Mouse (Mus musculus) brain, embryonic 14.5 days (tissue): ENCODE data around the gene Lhfpl2. TPM values are rescaled to one million over a fixed set of nuclear protein-coding genes. Genes with fewer than 3 reads are reported as not detected.

ENCODE experiments used
- DNase-seq: peaks from one replicate; pipeline ENCODE4 v3.0.0-alpha.2; 2011; ENCODE audit warnings: low read depth
- CTCF ChIP-seq: fragments of 200-500 bp; IDR thresholded peaks from 2 replicates; pipeline ENCODE4 v1.5.1; 2012; ENCODE audit warnings: inconsistent platforms, mild to moderate bottlenecking, moderate library complexity, borderline replicate concordance; ENCODE audit not compliant: insufficient read depth, insufficient read length; ENCODE audit errors: extremely low read depth
- POLR2A ChIP-seq: fragments of 200-500 bp; IDR thresholded peaks from 2 replicates; pipeline ENCODE4 v1.6.1; 2012; ENCODE audit warnings: mild to moderate bottlenecking, inconsistent platforms, borderline replicate concordance; ENCODE audit not compliant: poor library complexity, insufficient read depth, insufficient read length, severe bottlenecking; ENCODE audit errors: extremely low read depth
- polyA plus RNA-seq: library from polyadenylated mRNA; depleted of rRNA; stranded (reverse); fragments of >200 nt; gene quantifications from 2 replicates; pipeline ENCODE4 v1.2.3, GENCODE M21; 2012

Gene Lhfpl2
- polyA plus RNA-seq, 1 experiment: 19.3 TPM

GRCm38 (mm10) chr13:94205234-94205633 is 147.6 kb downstream of the Lhfpl2 start:
- TF ChIP-seq CTCF (peak; percentile 85), POLR2A (no peak)
- peak; percentile 83 for DNase-seq

DNA sequence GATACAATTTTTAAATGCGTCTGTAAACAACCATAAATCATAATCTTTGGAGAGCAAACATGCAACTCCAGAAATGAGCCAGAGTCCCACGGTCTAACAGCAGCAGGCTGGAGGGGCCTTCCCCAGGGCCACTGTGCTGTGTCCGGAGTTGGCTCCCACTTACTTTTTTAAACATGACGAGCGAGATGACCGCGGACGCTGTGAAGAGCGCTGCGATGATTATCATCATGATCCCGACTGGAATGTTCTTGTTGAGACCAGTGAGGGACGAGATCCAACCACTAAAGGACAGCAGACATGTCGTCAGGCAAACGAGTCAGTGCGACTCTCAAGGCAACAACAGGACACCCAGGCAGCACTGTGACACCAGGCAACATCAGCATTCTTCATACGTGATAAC is 150.4 kb downstream of the Lhfpl2 start:
- no peak for DNase-seq
- TF ChIP-seq POLR2A: no peak
- no peak for TF ChIP-seq CTCF

GRCm38 (mm10) chr13:94208892-94209291 is 151.3 kb downstream of the Lhfpl2 start:
- TF ChIP-seq CTCF (peak; percentile 41; the same call in 1 of the 2 replicates), POLR2A (no peak)
- no peak for DNase-seq

DNA sequence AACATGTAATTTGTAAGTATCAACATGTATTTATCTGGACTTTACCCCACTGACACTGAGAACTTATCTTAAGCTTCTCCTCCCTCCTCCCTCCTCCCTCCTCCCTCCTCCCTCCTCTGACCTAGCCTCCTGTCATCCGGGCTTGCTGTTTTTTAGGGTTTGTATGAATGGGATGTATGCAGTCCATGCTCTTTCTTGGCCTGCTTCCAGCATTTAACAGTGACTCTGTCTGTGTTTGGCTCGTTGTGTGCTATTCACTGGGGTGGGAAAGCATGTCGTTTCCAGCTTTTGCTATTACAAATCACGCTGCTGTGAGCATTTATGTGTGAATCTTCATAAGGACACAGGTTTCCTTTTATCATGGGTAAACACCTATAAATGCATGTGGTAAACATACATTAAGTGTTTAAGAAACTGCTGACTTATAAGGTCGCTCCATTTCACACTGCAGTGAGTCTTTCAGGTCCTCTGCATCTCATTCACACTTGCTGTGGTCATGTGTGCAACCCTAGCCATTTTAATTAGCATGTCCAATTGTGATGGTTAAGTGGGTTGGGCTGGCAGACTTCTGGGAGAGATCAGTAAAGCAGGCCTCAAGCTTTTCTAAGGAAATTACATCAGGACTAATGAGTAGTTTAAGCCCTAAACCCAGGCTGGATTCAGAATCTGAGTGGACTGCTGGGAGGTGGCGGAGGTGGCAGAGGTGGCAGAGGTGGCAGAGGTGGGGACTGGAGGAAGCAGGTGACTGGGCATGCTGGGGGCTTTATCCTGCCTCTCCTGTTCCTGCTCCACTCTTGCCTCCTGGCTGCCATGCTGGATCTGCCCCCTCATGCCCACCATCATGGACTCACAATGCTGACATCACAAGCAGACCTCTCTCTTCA is 153.9 kb downstream of the Lhfpl2 start:
- TF ChIP-seq POLR2A: no peak
- no peak for TF ChIP-seq CTCF
- peak; percentile 90 for DNase-seq

GRCm38 (mm10) chr13:94212179-94212578 is 154.6 kb downstream of the Lhfpl2 start:
- DNase-seq: no peak
- TF ChIP-seq CTCF (no peak), POLR2A (no peak)

- no peak for DNase-seq
- TF ChIP-seq CTCF (peak; percentile 42; the same call in 1 of the 2 replicates), POLR2A (no peak)
Measured at GRCm38 (mm10) chr13:94212716-94213115, 155.1 kb downstream of the Lhfpl2 start.

GRCm38 (mm10) chr13:94223609-94224008 is 166.0 kb downstream of the Lhfpl2 start:
- TF ChIP-seq CTCF (no peak), POLR2A (no peak)

GRCm38 (mm10) chr13:94224717-94225705 is 167.4 kb downstream of the Lhfpl2 start:
- no peak for TF ChIP-seq POLR2A
- no peak for TF ChIP-seq CTCF
- DNase-seq: no peak

More at GRCm38 (mm10) chr13:94223609-94224008, 166.0 kb downstream of the Lhfpl2 start:
- DNase-seq: peak; percentile 40

GRCm38 (mm10) chr13:94231871-94232270 is 174.3 kb downstream of the Lhfpl2 start:
- no peak for DNase-seq
- TF ChIP-seq POLR2A (no peak), CTCF (no peak)

- no peak for DNase-seq
- TF ChIP-seq POLR2A (no peak), CTCF (no peak)
Measured at GRCm38 (mm10) chr13:94239488-94239887, 181.9 kb downstream of the Lhfpl2 start.

GRCm38 (mm10) chr13:94240111-94240510 is 182.5 kb downstream of the Lhfpl2 start:
- no peak for DNase-seq
- TF ChIP-seq CTCF: no peak
- TF ChIP-seq POLR2A: no peak
